Mouse (Mus musculus) E14TG2a.4 (cell line): ENCODE measurements around the gene Pank4.

Source experiments
- CTCF ChIP-seq: conservative IDR thresholded peaks from 2 replicates; pipeline ENCODE4 v1.5.1; 2014; ENCODE audit warnings: low read length
- NANOG ChIP-seq: IDR thresholded peaks from 2 replicates; pipeline ENCODE4 v1.6.1; 2014; ENCODE audit warnings: borderline replicate concordance, low read length, mixed read lengths
- POU5F1 ChIP-seq: IDR thresholded peaks from 2 replicates; pipeline ENCODE4 v1.6.1; 2014; ENCODE audit warnings: low read length, borderline replicate concordance

DNA sequence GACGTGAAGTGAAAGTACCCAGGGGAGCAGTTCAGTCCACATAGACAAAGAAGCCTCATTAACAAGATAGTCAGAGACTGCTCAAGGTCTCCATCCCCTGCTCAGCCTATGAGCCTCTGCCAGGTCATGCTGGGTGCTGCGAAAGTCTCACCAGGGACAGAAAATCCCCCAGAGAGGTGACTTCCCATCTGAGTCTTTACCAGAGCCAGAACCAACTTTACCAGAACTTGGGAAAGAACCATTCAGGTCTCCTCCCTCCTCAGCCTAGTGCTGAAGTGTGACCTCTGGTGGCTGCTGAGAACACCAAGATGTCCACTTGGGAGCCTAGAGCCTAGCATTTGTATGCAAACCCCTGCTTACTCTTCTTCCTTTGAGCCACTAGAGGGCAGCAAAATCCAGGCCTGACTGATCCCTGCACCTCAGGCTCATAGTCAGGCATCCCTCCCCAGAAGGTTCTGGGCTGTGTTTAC, 19.8 kb upstream of the Pank4 start:
- TF ChIP-seq CTCF, result peak; percentile 85
- TF ChIP-seq POU5F1, result no peak
- TF ChIP-seq NANOG, result no peak
